Mouse (Mus musculus): ENCODE measurements around the gene Maml3. TPM values are rescaled to one million over a fixed set of nuclear protein-coding genes. Genes with fewer than 3 reads are reported as not detected.

The Maml3 gene
- polyA plus RNA-seq, 1 experiment from 2014 or later = 2.6 TPM

DNA sequence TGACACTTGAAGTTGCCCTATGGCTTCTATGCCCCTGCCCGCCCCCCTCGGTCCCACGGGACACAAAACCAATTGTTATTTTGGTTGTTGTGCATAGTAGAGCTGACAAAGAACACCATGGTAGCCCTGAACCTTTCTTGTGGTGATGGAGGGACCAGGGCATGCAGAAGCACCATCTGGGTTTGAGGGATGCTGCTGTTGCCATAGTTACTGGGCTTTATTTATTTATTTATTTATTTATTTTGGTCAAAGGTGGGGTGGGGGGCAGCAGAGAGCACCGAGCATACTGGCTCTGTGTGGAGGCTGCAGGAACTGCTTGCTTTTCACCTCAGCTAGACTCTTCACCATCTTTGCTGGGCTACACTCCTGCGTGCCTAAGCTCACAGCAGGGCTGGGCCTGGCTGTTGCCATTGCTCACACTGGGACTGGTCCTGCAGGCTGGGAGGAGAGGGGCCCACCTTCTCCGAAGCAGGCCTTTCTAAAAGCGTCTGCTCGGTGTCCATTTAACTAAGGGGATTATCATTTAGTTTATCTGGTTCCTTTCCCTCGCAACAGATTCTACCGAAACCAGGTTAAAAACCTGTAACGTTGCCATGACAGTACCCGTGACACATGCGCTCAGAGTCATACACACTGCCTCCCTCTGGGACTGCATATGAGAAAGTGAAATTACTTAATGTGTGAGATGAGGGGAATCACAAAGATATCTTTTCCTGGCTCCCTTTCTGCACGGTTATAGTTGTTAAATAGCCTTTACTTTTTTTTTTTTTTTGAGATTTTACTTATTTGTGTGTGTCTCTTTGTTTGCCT, 375.6 kb downstream of the Maml3 start:
- Histone ChIP-seq H3K27ac (ENCODE audit: low read depth, low read length) (peak overlapping the region; percentile 84), H3K4me2 (peak overlapping the region; percentile 52; the same call in 1 of the 2 replicates), H3K36me3 (ENCODE audit: control insufficient read depth, insufficient read depth, low read length) (no peaks in the 10 kb centered on the region), H3K4me3 (ENCODE audit: low read depth, low read length) (no peak overlapping the region), H3K4me1 (ENCODE audit: control insufficient read depth, insufficient read depth, low read length) (peaks cover 59% of the 10 kb centered on the region), H3K27me3 (ENCODE audit: control insufficient read depth, insufficient read depth, low read length) (no peaks in the 10 kb centered on the region), H3K9ac (ENCODE audit: low read depth, low read length) (peak overlapping the region; percentile 12; the same call in 1 of the 2 replicates), H3K9me3 (replicated peaks; ENCODE audit: control insufficient read depth, low read length) (no peaks in the 10 kb centered on the region)
- no peak for ATAC-seq (replicated peaks; ENCODE audit: insufficient number of reproducible peaks, low FRiP score, low TSS enrichment)
- 55% methylated on average over 14 of the region's 14 CpGs for WGBS (ENCODE audit: insufficient replicate concordance)

DNA sequence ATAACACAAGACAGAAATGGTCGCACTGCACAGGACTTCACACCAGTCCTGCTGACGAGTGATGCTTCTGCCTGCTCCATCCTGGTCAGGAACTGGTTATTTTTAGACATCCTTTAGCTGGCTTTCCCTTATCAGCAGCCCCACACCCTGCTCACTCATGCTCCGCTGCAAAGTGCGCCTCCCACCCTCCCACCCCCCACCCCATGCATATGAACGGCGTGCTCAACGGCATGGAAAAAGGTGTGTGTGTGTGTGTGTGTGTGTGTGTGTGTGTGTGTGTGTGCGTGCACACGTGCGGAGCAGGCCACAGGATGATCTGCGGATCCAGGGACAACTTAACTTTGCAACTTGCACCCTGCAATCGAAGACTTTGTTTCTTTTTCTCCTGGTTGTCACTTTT, 376.4 kb downstream of the Maml3 start:
- Histone ChIP-seq H3K36me3 (ENCODE audit: control insufficient read depth, insufficient read depth, low read length) (no peaks in the 10 kb centered on the region), H3K4me1 (ENCODE audit: control insufficient read depth, insufficient read depth, low read length) (peaks cover 62% of the 10 kb centered on the region), H3K4me2 (peak overlapping the region; percentile 52), H3K9ac (ENCODE audit: low read depth, low read length) (peak overlapping the region; percentile 12; the same call in 1 of the 2 replicates), H3K9me3 (replicated peaks; ENCODE audit: control insufficient read depth, low read length) (no peaks in the 10 kb centered on the region), H3K4me3 (ENCODE audit: low read depth, low read length) (0 out of 2 replicates have a peak overlapping the region, but pooled peaks have one; percentile 9), H3K27ac (ENCODE audit: low read depth, low read length) (peak overlapping the region; percentile 84), H3K27me3 (ENCODE audit: control insufficient read depth, insufficient read depth, low read length) (no peaks in the 10 kb centered on the region)
- peak; percentile 93 for ATAC-seq (replicated peaks; ENCODE audit: insufficient number of reproducible peaks, low FRiP score, low TSS enrichment)
- 22% methylated on average over 12 of the region's 12 CpGs for WGBS (ENCODE audit: insufficient replicate concordance)

DNA sequence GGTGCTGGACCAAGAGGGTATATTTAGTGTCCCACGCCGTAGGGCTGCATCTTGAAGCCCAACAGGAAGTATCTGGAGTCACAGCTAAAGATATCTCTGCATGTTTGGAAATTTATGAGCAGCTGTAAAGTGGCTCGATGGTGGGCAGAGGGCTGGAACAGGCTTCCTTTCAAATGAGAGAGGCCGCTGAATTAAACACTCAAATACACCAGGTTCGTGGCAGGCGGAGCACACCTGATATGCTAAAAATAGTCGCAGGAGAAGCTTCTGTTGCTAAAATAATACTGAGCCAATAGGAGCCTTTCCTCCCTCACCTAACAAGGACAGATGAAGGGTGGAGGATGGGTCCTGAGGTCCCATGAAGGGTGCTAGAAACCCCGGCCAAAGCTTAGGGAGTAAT, 376.9 kb downstream of the Maml3 start:
- Histone ChIP-seq H3K9ac (ENCODE audit: low read depth, low read length) (0 out of 2 replicates have a peak overlapping the region, but pooled peaks have one; percentile 2), H3K27ac (ENCODE audit: low read depth, low read length) (peak overlapping the region; percentile 84), H3K4me2 (peak overlapping the region; percentile 52), H3K4me1 (ENCODE audit: control insufficient read depth, insufficient read depth, low read length) (peaks cover 58% of the 10 kb centered on the region), H3K27me3 (ENCODE audit: control insufficient read depth, insufficient read depth, low read length) (no peaks in the 10 kb centered on the region), H3K9me3 (replicated peaks; ENCODE audit: control insufficient read depth, low read length) (no peaks in the 10 kb centered on the region), H3K36me3 (ENCODE audit: control insufficient read depth, insufficient read depth, low read length) (no peaks in the 10 kb centered on the region), H3K4me3 (ENCODE audit: low read depth, low read length) (no peak overlapping the region)
- WGBS (ENCODE audit: insufficient replicate concordance) = 14% methylated on average over 8 of the region's 8 CpGs
- ATAC-seq (replicated peaks; ENCODE audit: insufficient number of reproducible peaks, low FRiP score, low TSS enrichment) = peak; percentile 47

DNA sequence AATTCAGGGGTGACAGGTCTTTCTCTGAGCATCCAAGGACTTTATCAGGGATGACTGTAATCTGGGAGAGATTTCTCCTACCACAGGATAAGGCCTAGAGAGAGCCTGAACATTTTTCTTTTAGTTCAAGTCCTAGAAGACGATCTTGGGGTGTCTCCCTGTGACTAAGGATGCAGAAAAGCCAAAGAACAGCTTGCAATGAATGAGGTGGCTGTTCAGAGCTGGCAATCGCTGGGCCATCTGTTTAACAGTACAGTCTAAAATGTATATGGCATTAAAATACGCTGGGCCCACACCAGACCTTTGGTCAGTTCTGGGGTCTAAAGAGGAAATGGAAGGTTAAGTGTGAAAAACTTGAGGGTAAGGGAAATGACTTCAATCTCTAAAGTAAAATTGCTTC, 377.4 kb downstream of the Maml3 start:
- 59% methylated on average over 3 of the region's 3 CpGs for WGBS (ENCODE audit: insufficient replicate concordance)
- ATAC-seq (replicated peaks; ENCODE audit: insufficient number of reproducible peaks, low FRiP score, low TSS enrichment) = no peak
- Histone ChIP-seq H3K27me3 (ENCODE audit: control insufficient read depth, insufficient read depth, low read length) (no peaks in the 10 kb centered on the region), H3K9me3 (replicated peaks; ENCODE audit: control insufficient read depth, low read length) (no peaks in the 10 kb centered on the region), H3K27ac (ENCODE audit: low read depth, low read length) (peak overlapping the region; percentile 84), H3K4me3 (ENCODE audit: low read depth, low read length) (no peak overlapping the region), H3K4me2 (peak overlapping the region; percentile 52; the same call in 1 of the 2 replicates), H3K9ac (ENCODE audit: low read depth, low read length) (no peak overlapping the region), H3K4me1 (ENCODE audit: control insufficient read depth, insufficient read depth, low read length) (peaks cover 54% of the 10 kb centered on the region), H3K36me3 (ENCODE audit: control insufficient read depth, insufficient read depth, low read length) (no peaks in the 10 kb centered on the region)

DNA sequence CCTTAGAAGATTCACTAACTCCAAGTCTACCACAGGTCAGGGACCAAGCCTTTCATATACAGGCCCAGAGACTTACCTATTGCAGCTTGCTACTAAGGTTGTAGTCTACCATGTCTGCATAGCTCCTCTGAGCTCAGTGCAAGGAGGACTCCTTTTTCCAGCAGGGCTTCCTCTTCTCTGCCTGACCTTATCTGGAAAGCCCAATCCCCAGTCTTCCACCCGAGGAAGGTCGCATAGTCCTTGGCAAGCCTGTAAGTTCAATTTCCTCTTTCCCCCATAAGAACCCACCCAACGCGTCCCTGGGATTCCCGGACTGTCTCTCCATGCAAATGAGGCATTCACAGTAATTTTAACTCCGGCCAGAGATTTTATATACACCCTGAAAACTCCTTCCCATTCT, 378.6 kb downstream of the Maml3 start:
- H3K9ac ChIP-seq (ENCODE audit: low read depth, low read length) = no peak overlapping the region
- H3K36me3 ChIP-seq (ENCODE audit: control insufficient read depth, insufficient read depth, low read length) = no peaks in the 10 kb centered on the region
- ATAC-seq (replicated peaks; ENCODE audit: insufficient number of reproducible peaks, low FRiP score, low TSS enrichment) = no peak
- no peak overlapping the region for H3K4me2 ChIP-seq
- WGBS (ENCODE audit: insufficient replicate concordance) = 57% methylated on average over 6 of the region's 6 CpGs
- H3K27ac ChIP-seq (ENCODE audit: low read depth, low read length) = 0 out of 2 replicates have a peak overlapping the region, but pooled peaks have one; percentile 1
- H3K27me3 ChIP-seq (ENCODE audit: control insufficient read depth, insufficient read depth, low read length) = no peaks in the 10 kb centered on the region
- no peak overlapping the region for H3K4me3 ChIP-seq (ENCODE audit: low read depth, low read length)
- peaks cover 52% of the 10 kb centered on the region for H3K4me1 ChIP-seq (ENCODE audit: control insufficient read depth, insufficient read depth, low read length)
- H3K9me3 ChIP-seq (replicated peaks; ENCODE audit: control insufficient read depth, low read length) = no peaks in the 10 kb centered on the region

DNA sequence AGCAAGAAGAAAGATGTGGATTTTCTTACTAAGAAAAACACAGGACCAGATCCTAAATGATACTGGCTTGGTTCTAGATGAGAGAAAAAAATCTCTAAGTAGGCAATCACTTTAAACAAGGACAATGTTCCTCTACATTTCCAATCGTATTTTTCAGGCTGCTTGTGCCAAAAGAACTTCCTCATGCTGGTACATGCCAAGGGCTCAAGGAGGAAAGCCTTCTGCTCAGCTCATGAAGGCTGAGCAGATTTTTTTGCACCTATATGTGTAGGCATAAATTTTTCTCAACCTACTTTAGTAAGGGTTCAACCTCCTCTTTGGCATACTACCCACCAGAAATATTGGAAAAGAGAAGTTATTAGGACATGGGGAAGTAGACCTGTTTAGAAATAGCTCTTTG, 384.9 kb downstream of the Maml3 start:
- ATAC-seq (replicated peaks; ENCODE audit: insufficient number of reproducible peaks, low FRiP score, low TSS enrichment) = no peak
- H3K4me1 ChIP-seq (ENCODE audit: control insufficient read depth, insufficient read depth, low read length) = peaks cover 19% of the 10 kb centered on the region
- WGBS (ENCODE audit: insufficient replicate concordance) = 51% methylated on average over 1 of the region's 1 CpGs
- no peaks in the 10 kb centered on the region for H3K36me3 ChIP-seq (ENCODE audit: control insufficient read depth, insufficient read depth, low read length)
- no peak overlapping the region for H3K4me2 ChIP-seq
- H3K4me3 ChIP-seq (ENCODE audit: low read depth, low read length) = no peak overlapping the region
- no peak overlapping the region for H3K9ac ChIP-seq (ENCODE audit: low read depth, low read length)
- no peaks in the 10 kb centered on the region for H3K27me3 ChIP-seq (ENCODE audit: control insufficient read depth, insufficient read depth, low read length)
- H3K9me3 ChIP-seq (replicated peaks; ENCODE audit: control insufficient read depth, low read length) = no peaks in the 10 kb centered on the region
- H3K27ac ChIP-seq (ENCODE audit: low read depth, low read length) = no peak overlapping the region

DNA sequence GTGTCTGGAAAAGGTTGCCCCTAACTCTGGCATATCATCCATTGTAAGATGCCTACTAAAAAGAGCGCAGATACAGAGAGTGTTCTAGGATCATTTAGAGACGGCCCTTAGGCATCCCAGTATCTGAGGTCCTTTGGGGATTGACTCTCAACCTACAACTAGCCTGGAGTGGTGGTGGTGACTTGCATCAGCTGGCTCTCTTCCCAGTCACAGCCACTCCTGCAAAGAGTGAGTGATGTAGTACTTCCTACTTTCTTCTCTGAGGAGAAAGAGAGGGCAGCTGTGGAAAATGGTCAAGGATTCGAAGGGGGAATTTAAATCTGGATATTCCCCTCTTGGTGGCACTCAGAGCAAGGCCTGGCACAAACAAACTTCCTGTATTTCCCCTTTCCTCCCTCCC, 385.5 kb downstream of the Maml3 start:
- WGBS (ENCODE audit: insufficient replicate concordance) = 65% methylated on average over 3 of the region's 3 CpGs
- H3K4me2 ChIP-seq = no peak overlapping the region
- no peak for ATAC-seq (replicated peaks; ENCODE audit: insufficient number of reproducible peaks, low FRiP score, low TSS enrichment)
- no peak overlapping the region for H3K9ac ChIP-seq (ENCODE audit: low read depth, low read length)
- H3K27ac ChIP-seq (ENCODE audit: low read depth, low read length) = no peak overlapping the region
- H3K4me3 ChIP-seq (ENCODE audit: low read depth, low read length) = no peak overlapping the region
- H3K36me3 ChIP-seq (ENCODE audit: control insufficient read depth, insufficient read depth, low read length) = no peaks in the 10 kb centered on the region
- no peaks in the 10 kb centered on the region for H3K27me3 ChIP-seq (ENCODE audit: control insufficient read depth, insufficient read depth, low read length)
- peaks cover 12% of the 10 kb centered on the region for H3K4me1 ChIP-seq (ENCODE audit: control insufficient read depth, insufficient read depth, low read length)
- no peaks in the 10 kb centered on the region for H3K9me3 ChIP-seq (replicated peaks; ENCODE audit: control insufficient read depth, low read length)

DNA sequence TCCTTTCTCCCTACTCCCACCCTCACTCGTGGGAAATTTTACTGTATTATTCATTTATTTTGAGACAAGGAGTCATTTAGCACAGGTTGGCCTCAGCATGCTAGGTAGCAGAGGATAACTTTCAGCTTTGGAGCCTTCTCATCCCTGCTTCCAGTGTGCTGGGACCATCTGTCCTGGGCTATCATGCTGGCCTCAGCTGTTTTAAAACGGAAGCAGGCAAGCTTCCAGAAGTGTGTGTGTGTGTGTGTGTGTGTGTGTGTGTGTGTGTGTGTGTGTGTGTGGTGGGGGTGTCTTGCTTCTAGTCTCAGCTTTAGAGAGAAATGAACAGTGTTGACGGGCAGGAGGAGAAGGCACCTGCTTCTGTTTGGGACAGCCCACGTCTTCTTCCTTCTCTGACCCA, 387.0 kb downstream of the Maml3 start:
- H3K9me3 ChIP-seq (replicated peaks; ENCODE audit: control insufficient read depth, low read length) = no peaks in the 10 kb centered on the region
- peaks cover 12% of the 10 kb centered on the region for H3K4me1 ChIP-seq (ENCODE audit: control insufficient read depth, insufficient read depth, low read length)
- no peaks in the 10 kb centered on the region for H3K27me3 ChIP-seq (ENCODE audit: control insufficient read depth, insufficient read depth, low read length)
- 67% methylated on average over 4 of the region's 4 CpGs for WGBS (ENCODE audit: insufficient replicate concordance)
- H3K9ac ChIP-seq (ENCODE audit: low read depth, low read length) = no peak overlapping the region
- no peak overlapping the region for H3K27ac ChIP-seq (ENCODE audit: low read depth, low read length)
- no peak for ATAC-seq (replicated peaks; ENCODE audit: insufficient number of reproducible peaks, low FRiP score, low TSS enrichment)
- H3K4me2 ChIP-seq = no peak overlapping the region
- no peak overlapping the region for H3K4me3 ChIP-seq (ENCODE audit: low read depth, low read length)
- H3K36me3 ChIP-seq (ENCODE audit: control insufficient read depth, insufficient read depth, low read length) = no peaks in the 10 kb centered on the region

DNA sequence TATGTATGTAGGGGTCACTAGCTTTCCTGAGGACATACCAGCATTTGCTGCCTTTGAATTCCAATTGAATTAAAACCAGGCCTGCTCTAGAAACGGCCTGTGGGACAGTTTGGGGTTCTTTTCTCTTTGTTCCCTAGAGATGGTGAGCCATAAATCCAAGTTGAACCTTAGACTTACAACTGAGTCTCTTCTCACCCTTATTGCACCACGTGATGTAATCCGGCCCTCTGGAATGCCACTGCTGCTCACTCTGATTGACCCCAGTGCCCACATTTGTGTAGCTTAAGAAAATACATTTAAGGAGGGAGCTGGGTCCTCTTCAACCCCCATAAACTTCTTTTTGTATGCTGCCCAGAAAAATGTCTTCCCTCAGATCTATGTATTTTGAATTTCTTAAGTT, 387.4 kb downstream of the Maml3 start:
- no peak overlapping the region for H3K27ac ChIP-seq (ENCODE audit: low read depth, low read length)
- H3K9me3 ChIP-seq (replicated peaks; ENCODE audit: control insufficient read depth, low read length) = no peaks in the 10 kb centered on the region
- WGBS (ENCODE audit: insufficient replicate concordance) = 60% methylated on average over 3 of the region's 3 CpGs
- peaks cover 17% of the 10 kb centered on the region for H3K4me1 ChIP-seq (ENCODE audit: control insufficient read depth, insufficient read depth, low read length)
- no peak overlapping the region for H3K4me2 ChIP-seq
- H3K9ac ChIP-seq (ENCODE audit: low read depth, low read length) = no peak overlapping the region
- H3K4me3 ChIP-seq (ENCODE audit: low read depth, low read length) = no peak overlapping the region
- no peak for ATAC-seq (replicated peaks; ENCODE audit: insufficient number of reproducible peaks, low FRiP score, low TSS enrichment)
- H3K36me3 ChIP-seq (ENCODE audit: control insufficient read depth, insufficient read depth, low read length) = no peaks in the 10 kb centered on the region
- H3K27me3 ChIP-seq (ENCODE audit: control insufficient read depth, insufficient read depth, low read length) = no peaks in the 10 kb centered on the region
